26 mouse cellular contexts compared by ENCODE assay signal in the genomic region with DNA sequence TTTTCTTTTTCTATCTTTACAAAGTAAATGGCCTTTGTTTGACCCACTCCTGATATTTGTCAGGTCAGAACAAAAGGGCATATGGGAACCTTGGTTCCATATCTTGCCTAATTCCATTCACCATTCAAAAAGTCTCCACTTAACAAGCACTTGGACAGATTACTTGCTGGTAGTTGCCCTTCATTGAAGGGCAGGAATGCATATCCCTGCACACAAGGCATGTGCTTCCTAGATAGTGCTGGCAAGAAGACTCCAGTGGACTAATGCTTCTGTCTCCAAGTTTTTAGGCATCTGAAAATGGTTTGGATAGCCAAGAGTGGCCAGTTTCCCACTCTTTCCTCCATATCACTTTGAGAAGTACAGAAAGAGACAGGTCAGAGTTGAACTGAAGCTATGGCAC. TPM values are rescaled to one million over a fixed set of nuclear protein-coding genes. Genes with fewer than 3 reads are reported as not detected.
"Had no signal": no experiment of that assay in that cellular context is flagged by ENCODE, and none has a peak within 500 bp of the region (broad histone marks: within the 10 kb centered on the region; RNA-seq: fewer than 3 reads in every experiment).

No protein-coding gene starts in this region.

- H3K4me1 ChIP-seq: limb, embryonic 10.5 days; liver, embryonic 12.5 days; lung, embryonic 15.5 days; megakaryocyte, embryonic 14.5 days; midbrain, embryonic 15.5 days; neural tube, embryonic 12.5 days; stomach, embryonic 15.5 days had no signal

- H3K27ac ChIP-seq: kidney, postnatal 0 days; left cerebral cortex, adult 2 months; limb, embryonic 10.5 days; liver, embryonic 12.5 days; lung, embryonic 15.5 days; macrophage; midbrain, embryonic 15.5 days; neural tube, embryonic 12.5 days; stomach, embryonic 15.5 days had no signal

- H3K27me3 ChIP-seq: liver, embryonic 12.5 days; lung, embryonic 15.5 days; megakaryocyte, embryonic 14.5 days; midbrain, embryonic 15.5 days; neural tube, embryonic 12.5 days; stomach, embryonic 15.5 days had no signal

- DNase-seq: lung, postnatal 14 days; right cerebral cortex, postnatal 4 days; thymus, adult 2 months; thymus, postnatal 36 days had no signal

- H3K4me3 ChIP-seq: left cerebral cortex, adult 2 months; limb, embryonic 10.5 days; liver, embryonic 12.5 days; lung, embryonic 15.5 days; megakaryocyte, embryonic 14.5 days; midbrain, embryonic 15.5 days; neural tube, embryonic 12.5 days; stomach, embryonic 15.5 days had no signal

- H3K36me3 ChIP-seq: limb, embryonic 10.5 days; liver, embryonic 12.5 days; lung, embryonic 15.5 days; midbrain, embryonic 15.5 days; neural tube, embryonic 12.5 days; stomach, embryonic 15.5 days had no signal

RNA-seq across cellular contexts. Expression of gene Ugt2a1, which starts 8.7 kb away (rescaled TPM):
- total RNA-seq: layer of hippocampus, adult 8-10 months; layer of hippocampus, postnatal 14 days; left cerebral cortex, adult 2 months; left cerebral cortex, postnatal 14 days; monocyte, adult 5-6 weeks; neutrophil, adult 5-6 weeks had no signal
- polyA plus RNA-seq: intestine, embryonic 16.5 days; kidney, postnatal 0 days; large intestine, adult 2 months; limb, embryonic 10.5 days; limb, embryonic 14.5 days; liver, embryonic 12.5 days; liver, embryonic 16.5 days; lung, embryonic 15.5 days; macrophage; midbrain, embryonic 11.5 days; midbrain, embryonic 15.5 days; neural tube, embryonic 12.5 days; spleen, adult 2 months; stomach, embryonic 15.5 days; testis, adult 2 months; thymus, adult 2 months had no signal

RNA-seq across cellular contexts. Expression of gene Gm43638, which starts 12.7 kb away (rescaled TPM):
- total RNA-seq: layer of hippocampus, adult 8-10 months; layer of hippocampus, postnatal 14 days; left cerebral cortex, adult 2 months; left cerebral cortex, postnatal 14 days; monocyte, adult 5-6 weeks; neutrophil, adult 5-6 weeks had no signal
- polyA plus RNA-seq: intestine, embryonic 16.5 days; kidney, postnatal 0 days; large intestine, adult 2 months; limb, embryonic 10.5 days; limb, embryonic 14.5 days; liver, embryonic 12.5 days; liver, embryonic 16.5 days; lung, embryonic 15.5 days; macrophage; midbrain, embryonic 11.5 days; midbrain, embryonic 15.5 days; neural tube, embryonic 12.5 days; spleen, adult 2 months; stomach, embryonic 15.5 days; testis, adult 2 months; thymus, adult 2 months had no signal

RNA-seq across cellular contexts. Expression of gene Ugt2a2, which starts 17.3 kb away (rescaled TPM):
- total RNA-seq: layer of hippocampus, adult 8-10 months; layer of hippocampus, postnatal 14 days; left cerebral cortex, adult 2 months; left cerebral cortex, postnatal 14 days; monocyte, adult 5-6 weeks; neutrophil, adult 5-6 weeks had no signal
- polyA plus RNA-seq: intestine, embryonic 16.5 days; kidney, postnatal 0 days; large intestine, adult 2 months; limb, embryonic 10.5 days; limb, embryonic 14.5 days; liver, embryonic 12.5 days; liver, embryonic 16.5 days; lung, embryonic 15.5 days; macrophage; midbrain, embryonic 11.5 days; midbrain, embryonic 15.5 days; neural tube, embryonic 12.5 days; spleen, adult 2 months; stomach, embryonic 15.5 days; testis, adult 2 months; thymus, adult 2 months had no signal

RNA-seq across cellular contexts. Expression of gene Sult1b1, which starts 38.7 kb away (rescaled TPM):
- total RNA-seq: layer of hippocampus, adult 8-10 months; layer of hippocampus, postnatal 14 days; left cerebral cortex, adult 2 months; left cerebral cortex, postnatal 14 days; monocyte, adult 5-6 weeks; neutrophil, adult 5-6 weeks had no signal
- polyA plus RNA-seq: limb, embryonic 10.5 days; limb, embryonic 14.5 days; lung, embryonic 15.5 days; macrophage; midbrain, embryonic 11.5 days; midbrain, embryonic 15.5 days; neural tube, embryonic 12.5 days; spleen, adult 2 months; testis, adult 2 months; thymus, adult 2 months had no signal
